Mouse (Mus musculus): Measurements from ENCODE around the gene Babam1.

DNA sequence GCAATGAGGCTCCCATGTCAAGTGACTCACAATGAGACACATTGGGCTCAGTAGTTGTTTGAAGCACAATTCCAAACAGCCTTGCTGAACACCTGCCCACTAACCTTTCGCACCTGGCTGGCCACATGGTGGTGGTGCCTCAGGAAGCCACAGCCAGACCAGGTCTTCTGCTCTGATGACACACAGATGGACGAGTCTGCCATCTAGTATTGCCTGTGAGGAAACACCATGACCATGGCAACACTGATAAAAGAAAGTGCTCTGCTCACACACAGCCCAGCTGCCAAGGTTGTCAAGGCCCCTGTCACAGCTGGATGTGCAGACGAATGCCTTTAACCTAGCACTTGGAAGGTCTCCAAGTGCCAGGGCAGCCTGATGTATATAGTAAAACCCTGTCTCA lies 45.5 kb upstream of the Babam1 start:
- TF ChIP-seq POLR2A (IDR thresholded peaks at IDR 0.05; ENCODE audit: insufficient read depth, low read depth, low read length) (no peak), CTCF (IDR thresholded peaks at IDR 0.05; ENCODE audit: insufficient read depth, low read depth, low read length) (no peak)
